Mouse (Mus musculus) limb, embryonic 13.5 days (tissue): ENCODE results near the gene Pde6c. TPM values are rescaled to one million over a fixed set of nuclear protein-coding genes. Genes with fewer than 3 reads are reported as not detected.

Experiments
- ATAC-seq: fragments of 200-750 bp; cut with Nextera tagmentation; 2 replicates; pipeline ENCODE4 v1.8.0; 2017; ENCODE audit warnings: low read depth, moderate number of reproducible peaks, moderate TSS enrichment; ENCODE audit not compliant: low FRiP score
- H3K27ac ChIP-seq: fragments of 300-500 bp; sonication (generic); 2 replicates; pipeline ENCODE4 v1.5.1; 2015; ENCODE audit warnings: inconsistent platforms, mild to moderate bottlenecking, moderate library complexity
- H3K27me3 ChIP-seq: fragments of 300-500 bp; sonication (generic); 2 replicates; pipeline ENCODE4 v1.6.1; 2015; ENCODE audit warnings: mild to moderate bottlenecking, inconsistent platforms
- H3K36me3 ChIP-seq: fragments of 300-500 bp; sonication (generic); 2 replicates; pipeline ENCODE4 v1.6.1; 2015; ENCODE audit warnings: inconsistent platforms, mild to moderate bottlenecking, moderate library complexity
- H3K4me1 ChIP-seq: fragments of 300-500 bp; sonication (generic); 2 replicates; pipeline ENCODE4 v1.6.1; 2015; ENCODE audit warnings: inconsistent platforms
- H3K4me2 ChIP-seq: fragments of 300-500 bp; sonication (generic); replicated peaks from 2 replicates; pipeline ENCODE4 v1.6.1; 2015; ENCODE audit warnings: inconsistent platforms, mild to moderate bottlenecking, moderate library complexity
- H3K4me3 ChIP-seq: fragments of 300-500 bp; sonication (generic); 2 replicates; pipeline ENCODE4 v1.5.1; 2015; ENCODE audit warnings: moderate library complexity, mild to moderate bottlenecking, inconsistent platforms
- H3K9ac ChIP-seq: fragments of 300-500 bp; sonication (generic); 2 replicates; pipeline ENCODE4 v1.6.1; 2015; ENCODE audit warnings: mild to moderate bottlenecking, inconsistent platforms
- H3K9me3 ChIP-seq: fragments of 300-500 bp; sonication (generic); 2 replicates; pipeline ENCODE4 v1.6.1; 2016; ENCODE audit warnings: inconsistent platforms
- WGBS: fragments of 180-500 bp; shearing (Covaris S2); methylation state at CpG from one replicate; pipeline ENCODE4 v1.1.7; 2015; 5-methylcytosine and 5-hydroxymethylcytosine counted together
- polyA plus RNA-seq: library from polyadenylated mRNA; unstranded; fragments of >200 nt; fragmentation: Nextera tagmentation; extraction: Ambion mirVana; gene quantifications from 2 replicates; pipeline ENCODE4 v1.2.1, GENCODE M21; 2015

The Pde6c gene
- polyA plus RNA-seq, 1 experiment from 2014 or later: not detected

DNA sequence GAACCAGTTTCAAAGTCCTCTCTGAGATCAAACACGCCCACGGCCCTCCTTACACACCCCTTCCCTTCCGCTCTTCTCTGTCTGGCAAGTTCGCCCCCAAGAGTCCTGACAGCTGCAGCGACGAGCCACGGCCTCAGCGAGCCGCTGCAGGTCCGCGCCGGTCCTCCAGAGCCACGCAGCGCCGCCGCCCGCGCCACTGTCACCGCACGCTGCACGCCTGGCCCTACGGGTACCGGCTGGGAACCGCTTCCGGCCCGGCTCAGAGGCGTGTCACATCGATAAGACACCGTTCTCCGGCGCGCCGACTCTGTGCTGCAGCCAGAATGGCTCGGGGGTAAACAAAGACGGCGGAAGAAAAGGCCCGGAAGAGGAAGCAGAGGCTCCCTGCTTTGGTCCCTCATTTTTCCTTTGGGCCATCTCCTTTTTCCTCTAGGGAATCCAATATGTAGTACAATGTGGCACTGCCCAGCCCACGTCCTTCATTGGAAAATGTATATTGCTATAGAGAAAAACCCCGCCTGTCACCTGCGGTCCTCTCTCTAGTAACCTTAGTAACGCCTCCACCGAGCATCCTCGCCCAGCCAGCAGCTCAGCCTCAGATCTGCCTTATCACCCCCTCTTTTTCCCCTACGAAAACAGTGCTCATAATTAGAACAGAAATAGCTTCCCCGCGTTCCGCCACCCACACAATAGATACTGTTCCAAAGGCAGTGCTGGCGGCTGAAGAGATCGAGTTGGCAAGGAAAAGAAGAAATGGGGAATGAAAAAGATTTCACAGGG lies 91.5 kb downstream of the Pde6c start, which contains the start of gene Fra10ac1:
Gene Fra10ac1, minus strand, starts transcription at position 252 of the 780 bp plus-strand sequence.
- H3K4me3 ChIP-seq: peak within 1 kb of the TSS; percentile 67
- H3K4me1 ChIP-seq: peaks cover 9% of the 10 kb centered on the region
- no peaks in the 10 kb centered on the region for H3K27me3 ChIP-seq
- WGBS: under 1% methylated on average over 49 of the region's 49 CpGs
- no peaks in the 10 kb centered on the region for H3K36me3 ChIP-seq
- peak within 1 kb of the TSS; percentile 70 for H3K9ac ChIP-seq
- peak within 1 kb of the TSS; percentile 78 for H3K4me2 ChIP-seq
- peak within 1 kb of the TSS; percentile 82 for H3K27ac ChIP-seq
- peak; percentile 98 for ATAC-seq
- H3K9me3 ChIP-seq: no peaks in the 10 kb centered on the region

GRCm38 (mm10) chr19:38224685-38225060 lies 92.1 kb downstream of the Pde6c start:
- Histone ChIP-seq H3K27ac (no peak overlapping the region), H3K4me1 (peaks cover 9% of the 10 kb centered on the region), H3K27me3 (no peaks in the 10 kb centered on the region), H3K4me3 (peak overlapping the region; percentile 67), H3K36me3 (no peaks in the 10 kb centered on the region), H3K9ac (peak overlapping the region; percentile 70), H3K9me3 (no peaks in the 10 kb centered on the region), H3K4me2 (peak overlapping the region; percentile 78)
- WGBS: 14% methylated on average over 9 of the region's 9 CpGs
- no peak for ATAC-seq

DNA sequence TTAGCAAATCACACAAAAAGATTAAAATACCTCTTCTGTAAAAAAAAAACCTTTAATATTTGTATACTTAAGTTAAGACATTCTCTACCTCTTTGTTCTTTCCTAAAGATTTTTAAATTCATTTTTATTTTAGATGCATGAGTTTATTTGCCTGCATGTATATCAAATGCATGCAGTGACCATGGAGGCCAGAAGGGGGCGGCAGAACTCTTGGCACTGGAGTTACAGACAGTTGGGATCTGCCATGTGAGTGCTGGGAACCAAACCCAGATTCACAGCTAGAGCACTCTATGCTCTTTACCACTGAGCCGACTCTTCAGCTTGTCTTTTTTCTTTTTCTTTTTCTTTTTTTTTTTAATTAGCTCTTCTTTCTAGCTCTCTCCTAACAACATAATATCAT lies 96.1 kb downstream of the Pde6c start:
- H3K4me3 ChIP-seq: no peak overlapping the region
- no peak overlapping the region for H3K27ac ChIP-seq

DNA sequence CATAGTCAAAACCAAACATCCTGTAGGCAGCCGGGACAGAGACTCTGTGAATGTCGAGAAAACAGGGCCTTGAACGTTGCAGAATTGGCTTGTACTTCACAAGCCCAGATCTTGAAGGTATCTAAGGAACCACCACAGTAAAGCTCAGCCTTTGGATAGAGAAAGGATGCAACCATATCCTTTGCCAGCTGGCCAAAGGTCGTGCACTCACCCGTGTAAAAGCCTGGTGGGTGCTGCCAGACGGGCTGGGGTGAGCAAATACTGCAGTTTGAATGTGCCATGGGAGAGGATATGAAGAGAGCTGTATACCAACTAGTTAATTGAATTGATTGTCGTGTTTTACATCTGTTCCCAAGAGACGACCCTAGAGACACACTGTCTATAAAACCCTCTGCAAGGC lies 99.5 kb downstream of the Pde6c start:
- Histone ChIP-seq H3K4me1 (no peaks in the 10 kb centered on the region), H3K36me3 (no peaks in the 10 kb centered on the region), H3K9ac (no peak overlapping the region), H3K9me3 (no peaks in the 10 kb centered on the region), H3K4me2 (no peak overlapping the region), H3K27me3 (no peaks in the 10 kb centered on the region), H3K27ac (no peak overlapping the region), H3K4me3 (no peak overlapping the region)
- WGBS: 20% methylated on average over 8 of the region's 8 CpGs
- ATAC-seq: no peak

More for the DNA sequence above, 96.1 kb downstream of the Pde6c start:
- Histone ChIP-seq H3K9me3 (no peaks in the 10 kb centered on the region), H3K27me3 (no peaks in the 10 kb centered on the region), H3K9ac (no peak overlapping the region), H3K36me3 (no peaks in the 10 kb centered on the region), H3K4me2 (no peak overlapping the region), H3K4me1 (no peaks in the 10 kb centered on the region)
- no peak for ATAC-seq
- WGBS: 48% methylated on average over 2 of the region's 2 CpGs

DNA sequence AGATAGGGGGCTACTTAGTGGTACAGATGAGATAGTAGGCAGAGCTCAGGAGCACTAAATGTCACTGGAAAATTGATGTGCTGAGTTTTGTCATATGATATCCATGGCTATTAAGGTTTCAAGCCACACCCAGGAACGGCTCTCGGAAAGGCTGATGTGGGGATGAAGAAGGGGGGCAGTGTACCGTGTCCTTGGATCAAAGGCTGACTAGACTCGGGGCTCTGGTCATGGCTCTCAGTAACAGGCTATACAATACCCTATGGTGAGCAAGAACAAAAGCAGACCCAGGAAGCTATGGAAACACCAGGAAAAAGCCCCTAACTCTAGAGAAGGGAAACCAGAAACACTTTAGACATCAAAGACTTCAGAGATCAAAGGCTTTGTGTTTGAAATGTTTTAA lies 99.9 kb downstream of the Pde6c start:
- WGBS: 4% methylated on average over 4 of the region's 4 CpGs

More for the DNA sequence above, 99.9 kb downstream of the Pde6c start:
- Histone ChIP-seq H3K9me3 (no peaks in the 10 kb centered on the region), H3K27me3 (no peaks in the 10 kb centered on the region), H3K4me1 (no peaks in the 10 kb centered on the region), H3K36me3 (no peaks in the 10 kb centered on the region), H3K9ac (no peak overlapping the region), H3K4me2 (no peak overlapping the region), H3K27ac (no peak overlapping the region), H3K4me3 (no peak overlapping the region)
- no peak for ATAC-seq

Other genes starting within 250 kb of the Pde6c start
- 12.6 and 14.2 TPM in 2 replicates for gene Myof, start 89.2 kb upstream of the Pde6c start, polyA plus RNA-seq
- gene Cep55, start 77.8 kb upstream of the Pde6c start, polyA plus RNA-seq: 19.2 and 21.5 TPM in 2 replicates
- gene Ffar4, start 35.7 kb upstream of the Pde6c start, polyA plus RNA-seq: not detected in 2 replicates
- 11.7 and 19.1 TPM in 2 replicates for gene Rbp4, start 7.5 kb upstream of the Pde6c start, polyA plus RNA-seq
- 43.9 and 44.2 TPM in 2 replicates for gene Fra10ac1, start 91.4 kb downstream of the Pde6c start, polyA plus RNA-seq
- gene Lgi1, start 131.8 kb downstream of the Pde6c start, polyA plus RNA-seq: 1.8 and 1.9 TPM in 2 replicates